Mouse (Mus musculus) heart, embryonic 14.5 days (tissue): ENCODE measurements around the gene Gm49403. TPM values are rescaled to one million over a fixed set of nuclear protein-coding genes. Genes with fewer than 3 reads are reported as not detected.

Source experiments
- ATAC-seq: fragments of 200-750 bp; cut with Nextera tagmentation; 2 replicates; pipeline ENCODE4 v1.8.0; 2017; ENCODE audit warnings: low read depth, moderate TSS enrichment; ENCODE audit not compliant: insufficient number of reproducible peaks, insufficient read depth, low FRiP score
- H3K27ac ChIP-seq, 2 experiments: fragments of 200-500 bp in 1 of 2; fragments of 300-500 bp in 1 of 2; sonication (generic) in 1 of 2; replicated peaks in 1 of 2; 2 replicates each; pipeline ENCODE4 v1.5.1; 2012 to 2014; ENCODE audit warnings: low read depth in 2 of 2, low read length in 2 of 2, control low read depth in 1 of 2, mild to moderate bottlenecking in 1 of 2, mixed read lengths in 1 of 2; ENCODE audit not compliant: control insufficient read depth in 1 of 2, insufficient read depth in 1 of 2
- H3K27me3 ChIP-seq: fragments of 300-500 bp; sonication (generic); 2 replicates; pipeline ENCODE4 v1.6.1; 2014; ENCODE audit warnings: mild to moderate bottlenecking, low read length, control low read depth; ENCODE audit not compliant: control insufficient read depth, insufficient read depth
- H3K36me3 ChIP-seq: fragments of 300-500 bp; sonication (generic); 2 replicates; pipeline ENCODE4 v1.6.1; 2014; ENCODE audit warnings: mild to moderate bottlenecking, control low read depth, low read length, mixed read lengths; ENCODE audit not compliant: control insufficient read depth, insufficient read depth
- H3K4me1 ChIP-seq, 2 experiments: fragments of 200-500 bp in 1 of 2; fragments of 300-500 bp in 1 of 2; sonication (generic) in 1 of 2; 2 replicates each; pipeline ENCODE4 v1.6.1; 2012 to 2014; ENCODE audit warnings: low read length in 2 of 2, control low read depth in 1 of 2, mixed read lengths in 1 of 2; ENCODE audit not compliant: control insufficient read depth in 2 of 2, insufficient read depth in 2 of 2
- H3K4me2 ChIP-seq: fragments of 300-500 bp; sonication (generic); 2 replicates; pipeline ENCODE4 v1.6.1; 2014; ENCODE audit warnings: mild to moderate bottlenecking, low read length
- H3K4me3 ChIP-seq, 2 experiments: fragments of 200-500 bp in 1 of 2; fragments of 300-500 bp in 1 of 2; sonication (generic) in 1 of 2; 2 replicates each; pipeline ENCODE4 v1.5.1; 2012 to 2014; ENCODE audit warnings: low read length in 2 of 2, mild to moderate bottlenecking in 2 of 2, control low read depth in 1 of 2, low read depth in 1 of 2, moderate library complexity in 1 of 2; ENCODE audit not compliant: control insufficient read depth in 1 of 2, insufficient read depth in 1 of 2
- H3K9ac ChIP-seq: fragments of 300-500 bp; sonication (generic); 2 replicates; pipeline ENCODE4 v1.6.1; 2014; ENCODE audit warnings: mild to moderate bottlenecking, low read length
- H3K9me3 ChIP-seq: fragments of 300-500 bp; sonication (generic); 2 replicates; pipeline ENCODE4 v1.6.1; 2016; ENCODE audit warnings: low read length, control low read depth; ENCODE audit not compliant: control insufficient read depth
- WGBS: fragments of 180-500 bp; shearing (Covaris S2); extraction: QIAGEN DNeasy Blood & Tissue Kit; methylation state at CpG from one replicate; pipeline ENCODE4 v1.1.7; 2014; 5-methylcytosine and 5-hydroxymethylcytosine counted together
- microRNA-seq: library from miRNA; unstranded; fragments of <30 nt; microRNA quantifications from one replicate; pipeline ENCODE4, GENCODE M21; 2016
- polyA plus RNA-seq: library from polyadenylated mRNA; unstranded; fragments of >200 nt; fragmentation: Nextera tagmentation; extraction: Ambion mirVana; gene quantifications from 2 replicates; pipeline ENCODE4 v1.2.1, GENCODE M21; 2014

The Gm49403 gene
- polyA plus RNA-seq, 1 experiment from 2014 or later = not detected

GRCm38 (mm10) chr19:8929224-8930088, 45.7 kb downstream of the Gm49403 start, which contains the start of the genes Rom1 and Eml3:
Gene Rom1, minus strand, starts transcription at chr19:8929356.
Gene Eml3, plus strand, starts transcription at chr19:8929552.
- H3K4me2 ChIP-seq = peak within 1 kb of the TSS; percentile 70
- peak; percentile 81 for ATAC-seq
- peak within 1 kb of the TSS; percentile 75 to 77 for H3K4me3 ChIP-seq
- peaks cover 52% of the 10 kb centered on the region for H3K36me3 ChIP-seq
- H3K27ac ChIP-seq = peak within 1 kb of the TSS; percentile 29 to 72; a peak in 3 of 4 replicates
- H3K27me3 ChIP-seq = no peaks in the 10 kb centered on the region
- H3K4me1 ChIP-seq = peaks cover 5 to 8% of the 10 kb centered on the region in 2 experiments; a peak in 3 of 4 replicates
- 2% methylated on average over 71 of the region's 74 CpGs for WGBS
- H3K9me3 ChIP-seq = no peaks in the 10 kb centered on the region
- peak within 1 kb of the TSS; percentile 82 for H3K9ac ChIP-seq

- Histone ChIP-seq H3K36me3 (peaks cover 57% of the 10 kb centered on the region), H3K27ac (peak overlapping the region in 1 of 2 experiments; percentile 72; a peak in 2 of 4 replicates), H3K4me2 (peak overlapping the region; percentile 70), H3K4me1 (peaks cover 5 to 8% of the 10 kb centered on the region in 2 experiments; a peak in 3 of 4 replicates), H3K9me3 (no peaks in the 10 kb centered on the region), H3K4me3 (peak overlapping the region; percentile 75 to 77), H3K9ac (peak overlapping the region; percentile 82), H3K27me3 (no peaks in the 10 kb centered on the region)
- ATAC-seq = no peak
- 10% methylated on average over 11 of the region's 11 CpGs for whole genome bisulfite sequencing
Observed at GRCm38 (mm10) chr19:8930117-8930516, 46.4 kb downstream of the Gm49403 start.

GRCm38 (mm10) chr19:8930771-8931170, 47.0 kb downstream of the Gm49403 start:
- Histone ChIP-seq H3K9me3 (no peaks in the 10 kb centered on the region), H3K4me2 (peak overlapping the region; percentile 70), H3K27ac (no peak overlapping the region), H3K9ac (peak overlapping the region; percentile 82; the same call in 1 of the 2 replicates), H3K4me1 (peaks cover 5 to 8% of the 10 kb centered on the region in 2 experiments; a peak in 3 of 4 replicates), H3K4me3 (peak overlapping the region in 1 of 2 experiments; percentile 75; a peak in 2 of 4 replicates), H3K36me3 (peaks cover 57% of the 10 kb centered on the region), H3K27me3 (no peaks in the 10 kb centered on the region)
- ATAC-seq = no peak
- WGBS = 77% methylated on average over 7 of the region's 7 CpGs

- Histone ChIP-seq H3K9ac (no peak overlapping the region), H3K9me3 (no peaks in the 10 kb centered on the region), H3K4me3 (no peak overlapping the region), H3K27ac (no peak overlapping the region), H3K27me3 (no peaks in the 10 kb centered on the region), H3K36me3 (peaks cover 67% of the 10 kb centered on the region), H3K4me1 (peaks cover 5 to 10% of the 10 kb centered on the region in 2 experiments), H3K4me2 (no peak overlapping the region)
- no peak for ATAC-seq
- WGBS = 70% methylated on average over 2 of the region's 2 CpGs
Observed at GRCm38 (mm10) chr19:8936736-8937135, 53.0 kb downstream of the Gm49403 start.

Small RNA genes within 50 kb of the gene (microRNA-seq; reads per million reads assigned to microRNA genes)
- gene Mir5136 = not detected

Other genes starting within 250 kb of the Gm49403 start
- gene Chrm1, start 220.1 kb upstream of the Gm49403 start, polyA plus RNA-seq = 0.12 TPM in 1 of 2 replicates, not detected in the other
- 62.2 and 65.7 TPM in 2 replicates for gene Slc3a2, start 160.6 kb upstream of the Gm49403 start, polyA plus RNA-seq
- 49.7 and 50.5 TPM in 2 replicates for gene Wdr74, start 148.1 kb upstream of the Gm49403 start, polyA plus RNA-seq
- gene 1700092M07Rik, start 143.2 kb upstream of the Gm49403 start, polyA plus RNA-seq = 1.2 TPM in 1 of 2 replicates, not detected in the other
- 81.4 and 83.5 TPM in 2 replicates for gene Stx5a, start 142.5 kb upstream of the Gm49403 start, polyA plus RNA-seq
- gene Nxf1, start 126.9 kb upstream of the Gm49403 start, polyA plus RNA-seq = 101 and 105 TPM in 2 replicates
- gene Tmem223, start 112.9 kb upstream of the Gm49403 start, polyA plus RNA-seq = 167 and 196 TPM in 2 replicates
- 59.0 and 69.7 TPM in 2 replicates for gene Tmem179b, start 109.5 kb upstream of the Gm49403 start, polyA plus RNA-seq
- 10.8 and 10.9 TPM in 2 replicates for gene Taf6l, start 97.5 kb upstream of the Gm49403 start, polyA plus RNA-seq
- 128 and 146 TPM in 2 replicates for gene Polr2g, start 85.4 kb upstream of the Gm49403 start, polyA plus RNA-seq
- 3.0 and 3.2 TPM in 2 replicates for gene Zbtb3, start 81.4 kb upstream of the Gm49403 start, polyA plus RNA-seq
- gene Ttc9c, start 64.6 kb upstream of the Gm49403 start, polyA plus RNA-seq = 27.7 and 31.8 TPM in 2 replicates
- 3.9 and 5.0 TPM in 2 replicates for gene Hnrnpul2, start 63.9 kb upstream of the Gm49403 start, polyA plus RNA-seq
- gene AC129217.1, start 54.2 kb upstream of the Gm49403 start, polyA plus RNA-seq = 0.43 TPM in 1 of 2 replicates, not detected in the other
- gene Bscl2, start 46.5 kb upstream of the Gm49403 start, polyA plus RNA-seq = 40.6 and 45.0 TPM in 2 replicates
- gene Gng3, start 44.7 kb upstream of the Gm49403 start, polyA plus RNA-seq = 1.0 and 2.3 TPM in 2 replicates
- 1.2 and 1.3 TPM in 2 replicates for gene Lrrn4cl, start 33.2 kb upstream of the Gm49403 start, polyA plus RNA-seq
- gene Ubxn1, start 12.4 kb upstream of the Gm49403 start, polyA plus RNA-seq = 118 and 123 TPM in 2 replicates
- gene Uqcc3, start 3.0 kb upstream of the Gm49403 start, polyA plus RNA-seq = 67.4 and 78.2 TPM in 2 replicates
- 48.3 and 51.5 TPM in 2 replicates for gene Lbhd1, start 198 bp upstream of the Gm49403 start, polyA plus RNA-seq
- 53.7 and 55.8 TPM in 2 replicates for gene 1810009A15Rik, start 4.9 kb downstream of the Gm49403 start, polyA plus RNA-seq
- not detected in 2 replicates for gene Gm49416, start 5.0 kb downstream of the Gm49403 start, polyA plus RNA-seq
- 18.2 TPM in 2 replicates for gene Ints5, start 9.1 kb downstream of the Gm49403 start, polyA plus RNA-seq
- 48.0 and 54.6 TPM in 2 replicates for gene Ganab, start 14.1 kb downstream of the Gm49403 start, polyA plus RNA-seq
- gene B3gat3, start 36.4 kb downstream of the Gm49403 start, polyA plus RNA-seq = 27.8 and 34.2 TPM in 2 replicates
- gene Rom1, start 45.4 kb downstream of the Gm49403 start, polyA plus RNA-seq = 0.94 and 1.6 TPM in 2 replicates
- 9.0 TPM in 2 replicates for gene Eml3, start 45.6 kb downstream of the Gm49403 start, polyA plus RNA-seq
- 19.8 and 26.5 TPM in 2 replicates for gene Mta2, start 57.9 kb downstream of the Gm49403 start, polyA plus RNA-seq
- 14.5 and 15.6 TPM in 2 replicates for gene Tut1, start 69.9 kb downstream of the Gm49403 start, polyA plus RNA-seq
- 234 and 253 TPM in 2 replicates for gene Eef1g, start 83.1 kb downstream of the Gm49403 start, polyA plus RNA-seq
- 29.4 and 30.6 TPM in 2 replicates for gene Ahnak, start 105.4 kb downstream of the Gm49403 start, polyA plus RNA-seq
- gene Scgb1a1, start 204.0 kb downstream of the Gm49403 start, polyA plus RNA-seq = not detected in 2 replicates